Mouse (Mus musculus): ENCODE measurements around the gene Samd4b. TPM values are rescaled to one million over a fixed set of nuclear protein-coding genes. Genes with fewer than 3 reads are reported as not detected.

Samd4b gene
- polyA plus RNA-seq, 1 experiment from 2014 or later: 33.6 TPM

- no peak overlapping the region for H3K4me2 ChIP-seq
- H3K4me1 ChIP-seq: peaks cover 32% of the 10 kb centered on the region
- no peaks in the 10 kb centered on the region for H3K9me3 ChIP-seq (replicated peaks)
- H3K27ac ChIP-seq: no peak overlapping the region
- H3K27me3 ChIP-seq: no peaks in the 10 kb centered on the region
- H3K4me3 ChIP-seq (replicated peaks): no peak overlapping the region
- ATAC-seq (replicated peaks; ENCODE audit: low FRiP score): no peak
- no peak overlapping the region for H3K9ac ChIP-seq
- 84% methylated on average over 16 of the region's 16 CpGs for WGBS
- peaks cover 75% of the 10 kb centered on the region for H3K36me3 ChIP-seq
These were observed 230.2 kb downstream of the Samd4b start for GRCm38 (mm10) chr7:28367663-28368275.

- Histone ChIP-seq H3K27ac (no peak overlapping the region), H3K9me3 (replicated peaks) (no peaks in the 10 kb centered on the region), H3K4me3 (replicated peaks) (no peak overlapping the region), H3K4me2 (no peak overlapping the region), H3K4me1 (peaks cover 17% of the 10 kb centered on the region), H3K36me3 (peaks cover 92% of the 10 kb centered on the region), H3K27me3 (no peaks in the 10 kb centered on the region), H3K9ac (no peak overlapping the region)
- 81% methylated on average over 16 of the region's 16 CpGs for WGBS
- no peak for ATAC-seq (replicated peaks; ENCODE audit: low FRiP score)
These were observed 235.4 kb downstream of the Samd4b start for GRCm38 (mm10) chr7:28362441-28363060.

GRCm38 (mm10) chr7:28361647-28362341 is 236.2 kb downstream of the Samd4b start:
- no peaks in the 10 kb centered on the region for H3K27me3 ChIP-seq
- no peak overlapping the region for H3K4me3 ChIP-seq (replicated peaks)
- ATAC-seq (replicated peaks; ENCODE audit: low FRiP score): no peak
- no peak overlapping the region for H3K27ac ChIP-seq
- peaks cover 25% of the 10 kb centered on the region for H3K4me1 ChIP-seq
- peaks cover 84% of the 10 kb centered on the region for H3K36me3 ChIP-seq
- 95% methylated on average over 20 of the region's 20 CpGs for WGBS
- no peak overlapping the region for H3K9ac ChIP-seq
- no peaks in the 10 kb centered on the region for H3K9me3 ChIP-seq (replicated peaks)
- no peak overlapping the region for H3K4me2 ChIP-seq

GRCm38 (mm10) chr7:28360291-28360690 is 237.7 kb downstream of the Samd4b start:
- no peak overlapping the region for H3K4me3 ChIP-seq (replicated peaks)
- no peak overlapping the region for H3K9ac ChIP-seq
- no peak for ATAC-seq (replicated peaks; ENCODE audit: low FRiP score)
- no peaks in the 10 kb centered on the region for H3K9me3 ChIP-seq (replicated peaks)
- WGBS: 97% methylated on average over 6 of the region's 6 CpGs
- H3K36me3 ChIP-seq: peaks cover 70% of the 10 kb centered on the region
- no peak overlapping the region for H3K4me2 ChIP-seq
- H3K27me3 ChIP-seq: no peaks in the 10 kb centered on the region
- no peak overlapping the region for H3K27ac ChIP-seq
- H3K4me1 ChIP-seq: peaks cover 28% of the 10 kb centered on the region

- Histone ChIP-seq H3K4me3 (replicated peaks) (no peak overlapping the region), H3K27me3 (no peaks in the 10 kb centered on the region), H3K4me2 (no peak overlapping the region), H3K9ac (no peak overlapping the region), H3K4me1 (peaks cover 28% of the 10 kb centered on the region), H3K27ac (no peak overlapping the region), H3K9me3 (replicated peaks) (no peaks in the 10 kb centered on the region), H3K36me3 (peaks cover 69% of the 10 kb centered on the region)
- 85% methylated on average over 10 of the region's 10 CpGs for WGBS
- ATAC-seq (replicated peaks; ENCODE audit: low FRiP score): no peak
These were observed 238.1 kb downstream of the Samd4b start for GRCm38 (mm10) chr7:28359854-28360253.

- Histone ChIP-seq H3K4me2 (no peak overlapping the region), H3K27me3 (no peaks in the 10 kb centered on the region), H3K9me3 (replicated peaks) (no peaks in the 10 kb centered on the region), H3K36me3 (peaks cover 69% of the 10 kb centered on the region), H3K4me3 (replicated peaks) (no peak overlapping the region), H3K27ac (peak overlapping the region; percentile 87), H3K9ac (0 out of 2 replicates have a peak overlapping the region, but pooled peaks have one; percentile 14), H3K4me1 (peaks cover 28% of the 10 kb centered on the region)
- ATAC-seq (replicated peaks; ENCODE audit: low FRiP score): no peak
- 67% methylated on average over 7 of the region's 7 CpGs for WGBS
These were observed 239.5 kb downstream of the Samd4b start for GRCm38 (mm10) chr7:28358431-28358830.

GRCm38 (mm10) chr7:28357984-28358383 is 240.0 kb downstream of the Samd4b start:
- ATAC-seq (replicated peaks; ENCODE audit: low FRiP score): no peak
- H3K9ac ChIP-seq: 0 out of 2 replicates have a peak overlapping the region, but pooled peaks have one; percentile 11
- no peak overlapping the region for H3K4me2 ChIP-seq

GRCm38 (mm10) chr7:28356981-28357380 is 241.0 kb downstream of the Samd4b start:
- H3K27me3 ChIP-seq: no peaks in the 10 kb centered on the region
- H3K27ac ChIP-seq: peak overlapping the region; percentile 87
- WGBS: 3% methylated on average over 5 of the region's 5 CpGs
- H3K4me1 ChIP-seq: peaks cover 30% of the 10 kb centered on the region
- peak; percentile 60 for ATAC-seq (replicated peaks; ENCODE audit: low FRiP score)
- H3K4me2 ChIP-seq: no peak overlapping the region
- peaks cover 69% of the 10 kb centered on the region for H3K36me3 ChIP-seq
- H3K9ac ChIP-seq: peak overlapping the region; percentile 21; the same call in 1 of the 2 replicates
- no peak overlapping the region for H3K4me3 ChIP-seq (replicated peaks)
- H3K9me3 ChIP-seq (replicated peaks): no peaks in the 10 kb centered on the region

More at GRCm38 (mm10) chr7:28357984-28358383, 240.0 kb downstream of the Samd4b start:
- no peak overlapping the region for H3K4me3 ChIP-seq (replicated peaks)
- peaks cover 28% of the 10 kb centered on the region for H3K4me1 ChIP-seq
- no peaks in the 10 kb centered on the region for H3K9me3 ChIP-seq (replicated peaks)
- peaks cover 69% of the 10 kb centered on the region for H3K36me3 ChIP-seq
- peak overlapping the region; percentile 87 for H3K27ac ChIP-seq
- no peaks in the 10 kb centered on the region for H3K27me3 ChIP-seq
- 20% methylated on average over 5 of the region's 5 CpGs for WGBS

GRCm38 (mm10) chr7:28355221-28355620 is 242.7 kb downstream of the Samd4b start:
- no peak for ATAC-seq (replicated peaks; ENCODE audit: low FRiP score)
- H3K9me3 ChIP-seq (replicated peaks): no peaks in the 10 kb centered on the region
- H3K36me3 ChIP-seq: peaks cover 56% of the 10 kb centered on the region
- H3K27ac ChIP-seq: no peak overlapping the region
- no peaks in the 10 kb centered on the region for H3K27me3 ChIP-seq
- no peak overlapping the region for H3K4me2 ChIP-seq
- H3K4me1 ChIP-seq: peaks cover 36% of the 10 kb centered on the region
- WGBS: 81% methylated on average over 3 of the region's 3 CpGs
- H3K4me3 ChIP-seq (replicated peaks): no peak overlapping the region
- H3K9ac ChIP-seq: no peak overlapping the region

- Histone ChIP-seq H3K9me3 (replicated peaks) (no peaks in the 10 kb centered on the region), H3K4me2 (no peak overlapping the region), H3K4me3 (replicated peaks) (no peak overlapping the region), H3K36me3 (peaks cover 50% of the 10 kb centered on the region), H3K9ac (no peak overlapping the region), H3K4me1 (peaks cover 42% of the 10 kb centered on the region), H3K27ac (no peak overlapping the region), H3K27me3 (no peaks in the 10 kb centered on the region)
- ATAC-seq (replicated peaks; ENCODE audit: low FRiP score): no peak
- 90% methylated on average over 3 of the region's 3 CpGs for WGBS
These were observed 243.3 kb downstream of the Samd4b start for GRCm38 (mm10) chr7:28354596-28354995.

- peaks cover 44% of the 10 kb centered on the region for H3K4me1 ChIP-seq
These were observed 243.8 kb downstream of the Samd4b start for GRCm38 (mm10) chr7:28354113-28354581.

GRCm38 (mm10) chr7:28353267-28353666 is 244.7 kb downstream of the Samd4b start:
- no peak overlapping the region for H3K9ac ChIP-seq
- H3K36me3 ChIP-seq: peaks cover 38% of the 10 kb centered on the region
- H3K4me1 ChIP-seq: peaks cover 35% of the 10 kb centered on the region
- no peak overlapping the region for H3K4me3 ChIP-seq (replicated peaks)
- H3K27ac ChIP-seq: 0 out of 2 replicates have a peak overlapping the region, but pooled peaks have one; percentile 2
- H3K4me2 ChIP-seq: no peak overlapping the region
- no peaks in the 10 kb centered on the region for H3K27me3 ChIP-seq
- no peak for ATAC-seq (replicated peaks; ENCODE audit: low FRiP score)
- no peaks in the 10 kb centered on the region for H3K9me3 ChIP-seq (replicated peaks)
- 94% methylated on average over 2 of the region's 2 CpGs for WGBS

More at GRCm38 (mm10) chr7:28354113-28354581, 243.8 kb downstream of the Samd4b start:
- ATAC-seq (replicated peaks; ENCODE audit: low FRiP score): no peak
- Histone ChIP-seq H3K9me3 (replicated peaks) (no peaks in the 10 kb centered on the region), H3K4me2 (no peak overlapping the region), H3K27me3 (no peaks in the 10 kb centered on the region), H3K36me3 (peaks cover 45% of the 10 kb centered on the region), H3K9ac (no peak overlapping the region), H3K4me3 (replicated peaks) (no peak overlapping the region), H3K27ac (no peak overlapping the region)
- WGBS: 64% methylated on average over 3 of the region's 3 CpGs

All from kidney, embryonic 15.5 days (tissue).